Mouse (Mus musculus): Measurements from ENCODE around the gene Gabrb1.

- TF ChIP-seq CTCF (IDR thresholded peaks at IDR 0.05; ENCODE audit: low read depth, low read length) (no peak), GATA1 (IDR thresholded peaks at IDR 0.05; ENCODE audit: borderline replicate concordance, low read length) (no peak)
Observed at GRCm38 (mm10) chr5:72086518-72086917, 428.6 kb downstream of the Gabrb1 start.

All from G1E (cell line).